In genomic region chr13:3636797-3637196, GRCm38 (mm10) we compare ENCODE assay signal across 9 mouse cellular contexts. TPM values are rescaled to one million over a fixed set of nuclear protein-coding genes. Genes with fewer than 3 reads are reported as not detected.
DNase-seq lines count a peak whose midpoint lies in the region; ATAC-seq lines count a peak whose summit lies in the region.
"Had no signal": no experiment of that assay in that cellular context is flagged by ENCODE, and none has a peak within 500 bp of the region (broad histone marks: within the 10 kb centered on the region; RNA-seq: fewer than 3 reads in every experiment).

No protein-coding gene starts in this region.

- DNase-seq in heart, adult 11 months = peak; percentile 91
- peak; percentile 14 for DNase-seq in adrenal gland, postnatal 10 days
- peak; percentile 30 to 44 for DNase-seq in kidney, postnatal 25 days
- DNase-seq in forebrain, embryonic 14.5 days (ENCODE audit: low spot score) = no peak
- DNase-seq in gastrocnemius, adult 18-20 months (ENCODE audit: low spot score) = no peak

- 0 out of 2 replicates have a peak, but pooled peaks cover 3% of the 10 kb centered on the region for H3K4me1 ChIP-seq in heart, embryonic 11.5 days (ENCODE audit: control insufficient read depth, insufficient read depth, low read length)
- H3K4me1 ChIP-seq in forebrain, embryonic 14.5 days (ENCODE audit: control insufficient read depth, insufficient read depth, low read length) = peaks cover 3% of the 10 kb centered on the region; the same call in 1 of the 2 replicates
- H3K4me1 ChIP-seq in forebrain, embryonic 16.5 days (replicated peaks; ENCODE audit: control insufficient read depth, insufficient read depth, low read length) = no peaks in the 10 kb centered on the region

- H3K27me3 ChIP-seq in heart, embryonic 11.5 days (ENCODE audit: control insufficient read depth, insufficient read depth, low read length) = no peaks in the 10 kb centered on the region
- no peaks in the 10 kb centered on the region for H3K27me3 ChIP-seq in forebrain, embryonic 14.5 days (replicated peaks; ENCODE audit: control insufficient read depth, insufficient read depth, low read length)
- H3K27me3 ChIP-seq in forebrain, embryonic 16.5 days (replicated peaks; ENCODE audit: control insufficient read depth, insufficient read depth, low read length) = no peaks in the 10 kb centered on the region

- no peaks in the 10 kb centered on the region for H3K9me3 ChIP-seq in heart, embryonic 11.5 days (replicated peaks; ENCODE audit: control insufficient read depth, low read length)
- H3K9me3 ChIP-seq in forebrain, embryonic 14.5 days (replicated peaks; ENCODE audit: control insufficient read depth, low read length) = no peaks in the 10 kb centered on the region
- no peaks in the 10 kb centered on the region for H3K9me3 ChIP-seq in forebrain, embryonic 16.5 days (ENCODE audit: control insufficient read depth, low read length)
- H3K9me3 ChIP-seq: G1E had no signal

- H3K4me2 ChIP-seq in heart, embryonic 11.5 days = no peak overlapping the region
- no peak overlapping the region for H3K4me2 ChIP-seq in forebrain, embryonic 14.5 days (ENCODE audit: low read length)
- no peak overlapping the region for H3K4me2 ChIP-seq in forebrain, embryonic 16.5 days (ENCODE audit: low read length)

- no peaks in the 10 kb centered on the region for H3K36me3 ChIP-seq in heart, embryonic 11.5 days (ENCODE audit: control insufficient read depth, insufficient read depth, low read length)
- no peaks in the 10 kb centered on the region for H3K36me3 ChIP-seq in forebrain, embryonic 14.5 days (ENCODE audit: control insufficient read depth, insufficient read depth, low read length)
- H3K36me3 ChIP-seq in forebrain, embryonic 16.5 days (ENCODE audit: control insufficient read depth, insufficient read depth) = no peaks in the 10 kb centered on the region
- H3K36me3 ChIP-seq: G1E had no signal

- H3K9ac ChIP-seq in heart, embryonic 11.5 days (ENCODE audit: low read depth, low read length) = no peak overlapping the region
- H3K9ac ChIP-seq in forebrain, embryonic 14.5 days (ENCODE audit: low read length) = no peak overlapping the region
- H3K9ac ChIP-seq in forebrain, embryonic 16.5 days (replicated peaks; ENCODE audit: low read depth, low read length) = no peak overlapping the region

- no peak overlapping the region for H3K27ac ChIP-seq in heart, embryonic 11.5 days (ENCODE audit: low read depth, low read length)
- no peak overlapping the region for H3K27ac ChIP-seq in forebrain, embryonic 14.5 days (ENCODE audit: low read depth, low read length)
- H3K27ac ChIP-seq in forebrain, embryonic 16.5 days (ENCODE audit: low read length) = no peak overlapping the region

- no peak for ATAC-seq in heart, embryonic 11.5 days (replicated peaks; ENCODE audit: insufficient number of reproducible peaks, low FRiP score, low TSS enrichment)
- ATAC-seq in neutrophil, adult 5-6 weeks (ENCODE audit: extremely low read depth, insufficient number of reproducible peaks, low FRiP score, poor library complexity, severe bottlenecking) = peak; percentile 70
- ATAC-seq in forebrain, embryonic 14.5 days = no peak
- no peak for ATAC-seq in forebrain, embryonic 16.5 days

- no peak overlapping the region for H3K4me3 ChIP-seq in heart, embryonic 11.5 days (ENCODE audit: low read depth, low read length)
- H3K4me3 ChIP-seq in forebrain, embryonic 14.5 days (ENCODE audit: low read depth, low read length) = no peak overlapping the region
- no peak overlapping the region for H3K4me3 ChIP-seq in forebrain, embryonic 16.5 days (replicated peaks; ENCODE audit: low read length)

- WGBS in heart, embryonic 11.5 days (ENCODE audit: insufficient replicate concordance) = 47% methylated on average over 11 of the region's 11 CpGs
- WGBS in forebrain, embryonic 14.5 days = 67% methylated on average over 11 of the region's 11 CpGs
- 62% methylated on average over 11 of the region's 11 CpGs for WGBS in forebrain, embryonic 16.5 days

RNA-seq across cellular contexts. Expression of gene Asb13, which starts 3.0 kb away (rescaled TPM):
- 5.1 and 5.3 TPM in 2 replicates for polyA plus RNA-seq in heart, embryonic 11.5 days (2014; fragmentation: Nextera tagmentation; extraction: Ambion mirVana)
- 10 to 100 TPM; 11.1 to 12.4 TPM for total RNA-seq in adrenal gland, postnatal 10 days (2021)
- 48.0 and 49.1 TPM in 2 replicates for total RNA-seq in neutrophil, adult 5-6 weeks (2017)
- polyA plus RNA-seq in forebrain, embryonic 14.5 days (2014; fragmentation: Nextera tagmentation; extraction: Ambion mirVana) = 6.0 and 6.6 TPM in 2 replicates
- total RNA-seq in gastrocnemius, adult 18-20 months (2021) = 10 to 100 TPM; 13.5 to 13.6 TPM
- 12.0 and 19.7 TPM in 2 replicates for polyA plus RNA-seq in forebrain, embryonic 16.5 days (2015; fragmentation: Nextera tagmentation; extraction: Ambion mirVana)
- polyA plus RNA-seq: G1E had no signal

RNA-seq across cellular contexts. Expression of gene Fam208b, which starts 25.9 kb away (rescaled TPM):
- 14.0 and 16.0 TPM in 2 replicates for polyA plus RNA-seq in heart, embryonic 11.5 days (2014; fragmentation: Nextera tagmentation; extraction: Ambion mirVana)
- 10 to 100 TPM; 18.7 to 27.2 TPM for total RNA-seq in adrenal gland, postnatal 10 days (2021)
- 82.4 and 83.3 TPM in 2 replicates for total RNA-seq in neutrophil, adult 5-6 weeks (2017)
- polyA plus RNA-seq in forebrain, embryonic 14.5 days (2014; fragmentation: Nextera tagmentation; extraction: Ambion mirVana) = 18.2 and 25.8 TPM in 2 replicates
- total RNA-seq in gastrocnemius, adult 18-20 months (2021) = 1 to 10 TPM; 8.4 to 8.6 TPM
- polyA plus RNA-seq in forebrain, embryonic 16.5 days (2015; fragmentation: Nextera tagmentation; extraction: Ambion mirVana) = 20.0 and 23.2 TPM in 2 replicates

Comparison
In these comparisons a context has a peak if more than half of its experiments do, and no peak if none do; other contexts are left out.
1. DNase-seq: peak in heart, adult 11 months (single experiment), adrenal gland, postnatal 10 days (single experiment) and kidney, postnatal 25 days (2 of 2); none in forebrain, embryonic 14.5 days (single experiment) and gastrocnemius, adult 18-20 months (single experiment).